Mouse (Mus musculus) T-cell, adult 2 months (primary cell): ENCODE data around the gene Cfap97d1.

Source experiments
- DNase-seq: peaks from one replicate; pipeline ENCODE4 v3.0.0; 2022; ENCODE audit warnings: low spot score

The Cfap97d1 gene

DNA sequence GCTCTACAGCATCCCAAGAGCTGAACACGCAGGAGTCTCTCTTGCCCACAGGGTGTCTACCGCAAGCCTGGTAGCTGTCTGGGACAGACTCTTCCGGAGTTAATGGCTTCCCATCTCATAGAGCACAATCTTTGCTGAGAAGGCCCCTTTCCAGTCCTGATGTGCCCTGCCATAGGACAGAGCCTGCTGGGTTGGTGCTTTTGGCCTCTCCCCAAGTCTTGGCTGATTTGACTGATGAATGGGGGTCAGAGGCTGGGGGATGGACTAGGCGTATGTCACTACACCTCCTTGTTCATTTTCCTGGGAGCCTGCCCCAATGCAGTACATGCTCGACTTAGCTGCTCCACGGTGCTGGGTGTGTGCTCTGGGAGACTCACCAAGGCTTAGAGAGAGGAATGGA is 53.7 kb downstream of the Cfap97d1 start:
- no peak for DNase-seq

DNA sequence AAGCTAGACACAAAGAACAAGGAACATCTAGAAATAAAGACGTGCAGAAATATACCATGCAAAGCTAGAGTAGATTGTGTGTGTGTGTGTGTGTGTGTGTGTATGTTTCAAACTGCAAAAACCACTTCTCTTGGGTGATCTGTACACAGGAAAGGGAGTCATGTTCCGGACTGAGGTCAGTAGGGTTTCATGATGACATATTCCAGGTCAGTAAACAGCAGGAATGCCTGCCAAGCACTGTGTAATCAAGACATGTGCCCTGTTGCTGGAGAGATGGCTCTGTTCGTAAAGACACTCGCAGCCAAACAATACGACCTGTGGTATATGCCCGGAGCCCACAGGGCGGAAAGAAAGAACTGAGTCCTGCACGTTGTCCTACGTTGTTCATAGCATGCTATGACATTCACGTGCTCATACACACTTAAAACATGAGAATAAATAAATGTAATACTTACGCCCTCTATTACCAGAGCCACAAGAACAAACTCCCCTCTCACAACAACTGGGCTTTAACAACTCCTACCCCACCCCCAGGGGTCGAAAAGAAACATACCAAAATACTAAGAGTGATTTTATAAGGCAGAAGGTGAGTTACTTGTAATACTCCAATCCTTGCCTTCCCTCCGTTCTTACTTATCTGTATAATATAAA is 55.5 kb downstream of the Cfap97d1 start:
- DNase-seq, result no peak

DNA sequence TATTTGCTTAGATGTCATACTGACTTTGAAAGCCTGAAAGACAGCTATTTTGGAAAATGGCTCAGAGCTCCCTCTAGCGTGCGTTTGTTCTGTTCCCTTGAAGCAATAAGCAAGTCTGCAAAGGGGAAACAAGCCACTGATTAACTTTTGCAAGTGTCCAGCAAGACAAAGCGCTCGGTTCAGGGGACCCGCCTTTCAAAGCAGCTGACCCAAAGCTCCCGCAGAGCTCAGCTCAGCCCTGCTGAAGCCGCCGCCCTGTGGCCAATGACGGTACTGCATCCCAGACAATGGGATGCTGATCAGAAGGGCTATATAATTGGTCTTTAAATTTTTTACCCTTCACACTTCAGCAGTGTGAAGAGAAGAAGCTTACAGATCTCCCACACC is 56.1 kb downstream of the Cfap97d1 start:
- peak; percentile 29 for DNase-seq

GRCm38 (mm10) chr11:102040646-102041045 is 56.6 kb downstream of the Cfap97d1 start:
- no peak for DNase-seq

DNA sequence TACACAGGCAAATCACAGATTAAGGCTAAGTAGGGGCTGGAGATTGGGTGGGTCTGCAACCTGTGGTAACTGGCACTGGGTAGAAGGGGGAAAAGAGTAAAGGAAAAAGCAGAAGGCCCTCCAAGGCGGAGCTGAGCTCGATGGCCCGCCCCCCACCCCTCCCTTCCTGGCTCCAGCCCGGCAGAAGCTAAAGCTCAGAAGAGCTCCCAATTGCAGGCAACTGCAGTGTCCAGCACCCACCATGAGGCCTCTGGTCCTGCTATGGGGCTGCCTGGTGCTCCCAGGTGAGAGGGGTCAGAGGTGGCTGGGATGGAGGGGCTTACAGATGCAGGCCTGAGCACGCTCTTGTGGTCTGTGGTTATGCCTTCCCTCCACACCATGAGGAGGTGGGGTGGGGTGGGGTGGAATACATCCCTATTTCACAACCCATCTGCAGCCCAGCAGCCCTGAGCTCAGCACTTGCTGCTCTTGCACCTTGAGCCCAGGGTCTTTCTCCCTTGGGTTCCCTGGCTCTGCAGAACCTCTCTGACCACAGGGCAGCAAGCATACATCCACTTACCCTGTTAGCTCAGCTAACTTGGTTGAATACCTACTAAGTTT is 57.4 kb downstream of the Cfap97d1 start, which contains the start of gene Cd300lg:
Gene Cd300lg (plus strand): TSS at position 160 of the 600 bp plus-strand sequence.
- no peak for DNase-seq
